Mouse (Mus musculus): ENCODE measurements at regions not wholly inside any gene's neighbourhood (a gene's known extent, or its start where the extent isn't known, plus 50 kb on each side); places are given as distances from the start of the nearest gene placed in this dataset.
"Not testable (repeated sequence)": the region's sequence is repeated elsewhere in the genome, so short reads cannot be mapped to it uniquely, and the experiment has no call there.

DNA sequence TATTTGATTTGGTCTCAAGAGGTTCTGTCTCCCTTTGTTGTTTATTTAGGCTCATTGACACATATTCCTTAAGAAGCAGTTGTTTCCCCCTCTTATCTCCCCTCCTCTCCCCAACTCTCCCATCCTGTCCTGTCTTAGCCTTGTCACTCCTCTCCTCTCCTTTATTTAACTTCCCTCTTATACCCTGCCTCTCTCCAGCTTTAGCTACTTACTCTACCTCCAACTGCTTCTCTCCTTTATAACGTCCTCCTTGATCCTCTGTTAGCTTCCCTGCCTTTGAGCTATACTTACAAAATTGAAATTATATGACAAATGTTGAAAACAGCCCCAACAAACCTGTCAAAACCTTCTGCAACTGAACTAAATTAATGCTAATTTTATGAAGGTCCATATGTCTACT, 841.7 kb upstream of the G6pd2 start:
- intact Hi-C loops (cut with DNase I), result no loop called here
- DNase-seq (ENCODE audit: extremely low spot score in 1 of 2, low spot score in 2 of 2), result no peak

- intact Hi-C loops (cut with DNase I), result no loop called here
- no peak for DNase-seq (ENCODE audit: extremely low spot score in 1 of 2, low spot score in 2 of 2)
These were observed 839.1 kb upstream of the G6pd2 start for GRCm38 (mm10) chr5:60969470-60969869.

- intact Hi-C loops (cut with DNase I), result no loop called here
These were observed 829.9 kb upstream of the G6pd2 start for GRCm38 (mm10) chr5:60978693-60979092.

GRCm38 (mm10) chr5:60988313-60988712, 820.3 kb upstream of the G6pd2 start:
- DNase-seq (ENCODE audit: extremely low spot score in 1 of 2, low spot score in 2 of 2), result no peak
- intact Hi-C loops (cut with DNase I), result no loop called here

More at GRCm38 (mm10) chr5:60978693-60979092, 829.9 kb upstream of the G6pd2 start:
- no peak for DNase-seq (ENCODE audit: extremely low spot score in 1 of 2, low spot score in 2 of 2)

- DNase-seq (ENCODE audit: extremely low spot score in 1 of 2, low spot score in 2 of 2); intact Hi-C loops (cut with DNase I): not testable (repeated sequence)
These were observed 819.3 kb upstream of the G6pd2 start for GRCm38 (mm10) chr5:60989330-60989729.

DNA sequence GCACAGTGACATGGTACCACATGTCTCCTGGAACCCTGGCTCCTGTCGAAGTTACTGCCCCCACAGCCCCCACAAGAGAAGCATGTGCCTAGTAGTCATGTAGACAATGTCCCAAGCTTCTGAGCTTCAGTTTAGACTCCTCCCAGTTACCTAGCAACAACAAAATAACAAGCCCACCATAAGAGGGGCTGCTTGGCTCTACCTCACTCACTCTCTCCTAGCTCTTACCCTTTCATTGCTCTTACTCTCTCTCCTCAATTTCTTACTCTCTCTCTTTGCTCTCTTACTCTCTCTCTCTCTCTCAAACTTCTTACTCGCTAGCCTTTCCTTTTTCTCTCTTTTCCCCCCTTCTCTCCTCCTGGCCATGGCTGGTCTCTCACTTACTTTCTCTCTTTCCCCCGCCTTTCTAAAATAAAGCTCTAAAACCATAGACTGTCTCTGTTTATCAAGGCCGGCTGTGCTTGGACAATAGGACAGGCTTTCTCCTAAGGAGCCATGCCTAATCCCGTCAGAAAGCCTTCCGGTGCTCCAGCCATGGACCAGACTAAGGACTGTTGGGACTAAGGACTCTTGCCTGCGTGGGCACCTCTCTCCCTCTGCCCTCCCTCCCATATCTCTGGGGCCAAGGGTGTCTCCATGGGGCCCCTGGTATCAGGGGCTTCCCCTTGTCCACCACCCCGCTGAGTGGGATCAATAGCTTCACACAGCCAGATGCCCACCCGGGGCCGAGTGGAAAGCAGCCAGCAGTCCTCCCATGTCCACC, 813.7 kb upstream of the G6pd2 start:
- intact Hi-C loops (cut with DNase I), result no loop called here
- peak in 1 of 2 experiments; percentile 19 for DNase-seq (ENCODE audit: extremely low spot score in 1 of 2, low spot score in 2 of 2)

- intact Hi-C loops (cut with DNase I), result no loop called here
- peak in 1 of 2 experiments; percentile 44 for DNase-seq (ENCODE audit: extremely low spot score in 1 of 2, low spot score in 2 of 2)
These were observed 773.0 kb upstream of the G6pd2 start for GRCm38 (mm10) chr5:61035539-61036089.

Measured in left cerebral cortex, postnatal 10 days (tissue).